Mouse (Mus musculus) neural tube, embryonic 11.5 days (tissue): ENCODE data around the gene Vash1. TPM values are rescaled to one million over a fixed set of nuclear protein-coding genes. Genes with fewer than 3 reads are reported as not detected.

ENCODE experiments used
- ATAC-seq: fragments of 200-750 bp; cut with Nextera tagmentation; 2 replicates; pipeline ENCODE4 v1.8.0; 2017; ENCODE audit warnings: moderate number of reproducible peaks, mild to moderate bottlenecking, moderate TSS enrichment, moderate library complexity; ENCODE audit not compliant: insufficient read depth, low FRiP score, low TSS enrichment
- DNase-seq: peaks from one replicate; pipeline ENCODE4 v3.0.0-alpha.2; 2015; ENCODE audit warnings: low spot score
- H3K27ac ChIP-seq: fragments of 300-500 bp; sonication (generic); 2 replicates; pipeline ENCODE4 v1.5.1; 2014; ENCODE audit warnings: low read depth, mild to moderate bottlenecking, low read length
- H3K27me3 ChIP-seq: fragments of 300-500 bp; sonication (generic); 2 replicates; pipeline ENCODE4 v1.6.1; 2014; ENCODE audit warnings: mild to moderate bottlenecking, low read length, mixed read lengths; ENCODE audit not compliant: control insufficient read depth, insufficient read depth
- H3K36me3 ChIP-seq: fragments of 300-500 bp; sonication (generic); 2 replicates; pipeline ENCODE4 v1.6.1; 2014; ENCODE audit warnings: mild to moderate bottlenecking, low read length, moderate library complexity, mixed read lengths; ENCODE audit not compliant: control insufficient read depth, insufficient read depth
- H3K4me1 ChIP-seq: fragments of 300-500 bp; sonication (generic); 2 replicates; pipeline ENCODE4 v1.6.1; 2014; ENCODE audit warnings: low read length, mixed read lengths; ENCODE audit not compliant: control insufficient read depth, insufficient read depth
- H3K4me2 ChIP-seq: fragments of 300-500 bp; sonication (generic); 2 replicates; pipeline ENCODE4 v1.6.1; 2014; ENCODE audit warnings: low read depth, mild to moderate bottlenecking, moderate library complexity
- H3K4me3 ChIP-seq: fragments of 300-500 bp; sonication (generic); 2 replicates; pipeline ENCODE4 v1.5.1; 2014; ENCODE audit warnings: low read depth, low read length
- H3K9ac ChIP-seq: fragments of 300-500 bp; sonication (generic); 2 replicates; pipeline ENCODE4 v1.6.1; 2014; ENCODE audit warnings: mild to moderate bottlenecking, low read length
- H3K9me3 ChIP-seq: fragments of 300-500 bp; sonication (generic); 2 replicates; pipeline ENCODE4 v1.6.1; 2016; ENCODE audit warnings: low read length; ENCODE audit not compliant: control insufficient read depth
- WGBS: fragments of 180-500 bp; shearing (Covaris S2); extraction: QIAGEN DNeasy Blood & Tissue Kit; methylation state at CpG from one replicate; pipeline ENCODE4 v1.1.7; 2014; 5-methylcytosine and 5-hydroxymethylcytosine counted together
- polyA plus RNA-seq: library from polyadenylated mRNA; unstranded; fragments of >200 nt; fragmentation: Nextera tagmentation; extraction: Ambion mirVana; gene quantifications from 2 replicates; pipeline ENCODE4 v1.2.1, GENCODE M21; 2014

The Vash1 gene
- polyA plus RNA-seq, 1 experiment from 2014 or later: 27.8 TPM

DNA sequence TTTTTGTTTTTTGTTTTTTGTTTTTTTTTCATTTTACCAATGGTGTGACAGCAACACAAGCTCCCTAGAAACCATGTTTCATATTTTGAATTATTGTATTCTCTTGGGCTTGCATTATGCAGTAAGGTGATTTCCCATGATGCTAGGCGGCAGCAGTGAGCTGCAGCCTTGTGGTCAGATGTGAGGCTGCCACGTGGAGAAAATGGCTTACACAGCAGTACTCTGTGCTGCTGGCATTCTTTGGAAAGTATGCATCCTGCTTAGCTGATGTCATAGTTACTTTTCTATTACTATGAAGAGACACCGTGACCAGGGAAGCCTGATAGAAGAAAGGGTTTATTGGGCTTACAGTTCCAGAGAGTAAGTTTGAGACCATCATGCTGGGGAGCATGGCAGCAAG lies 30.0 kb upstream of the Vash1 start:
- DNase-seq: no peak
- Histone ChIP-seq H3K4me2 (no peak overlapping the region), H3K36me3 (no peaks in the 10 kb centered on the region), H3K9me3 (no peaks in the 10 kb centered on the region), H3K4me1 (peaks cover 12% of the 10 kb centered on the region), H3K4me3 (no peak overlapping the region), H3K27me3 (no peaks in the 10 kb centered on the region), H3K9ac (no peak overlapping the region), H3K27ac (no peak overlapping the region)
- no peak for ATAC-seq
- 74% methylated on average over 3 of the region's 3 CpGs for WGBS

DNA sequence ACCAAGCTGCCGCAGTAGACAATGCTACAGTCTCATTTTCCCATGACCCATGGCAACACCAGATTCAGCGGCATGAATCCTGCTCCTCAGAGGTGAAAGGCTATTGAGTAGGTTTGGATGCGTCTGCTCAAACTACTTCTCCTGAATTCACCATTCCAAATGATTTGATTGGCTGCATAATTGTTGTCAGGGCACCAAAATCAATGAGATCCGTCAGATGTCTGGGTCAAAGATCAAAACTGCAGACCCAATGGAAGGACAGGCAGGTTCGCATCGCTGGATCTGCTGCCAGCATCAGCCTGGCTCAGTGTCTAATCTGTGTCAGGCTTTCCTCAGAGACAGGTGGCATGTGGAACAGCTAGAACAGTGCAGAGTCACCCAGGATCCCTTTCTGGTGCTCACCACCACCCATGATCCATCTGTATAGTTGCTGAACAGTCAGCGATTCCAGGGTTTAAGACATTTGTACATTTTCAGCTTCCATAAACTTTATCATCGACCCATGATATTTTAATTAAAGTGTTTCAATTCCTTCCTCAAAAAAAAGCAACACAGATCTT lies 27.1 kb upstream of the Vash1 start:
- no peak overlapping the region for H3K4me3 ChIP-seq
- H3K4me1 ChIP-seq: 0 out of 2 replicates have a peak, but pooled peaks cover 11% of the 10 kb centered on the region
- 87% methylated on average over 8 of the region's 8 CpGs for WGBS
- H3K4me2 ChIP-seq: no peak overlapping the region
- no peak overlapping the region for H3K27ac ChIP-seq
- DNase-seq (no peak), ATAC-seq (no peak)
- H3K27me3 ChIP-seq: no peaks in the 10 kb centered on the region
- no peak overlapping the region for H3K9ac ChIP-seq
- no peaks in the 10 kb centered on the region for H3K36me3 ChIP-seq
- no peaks in the 10 kb centered on the region for H3K9me3 ChIP-seq

DNA sequence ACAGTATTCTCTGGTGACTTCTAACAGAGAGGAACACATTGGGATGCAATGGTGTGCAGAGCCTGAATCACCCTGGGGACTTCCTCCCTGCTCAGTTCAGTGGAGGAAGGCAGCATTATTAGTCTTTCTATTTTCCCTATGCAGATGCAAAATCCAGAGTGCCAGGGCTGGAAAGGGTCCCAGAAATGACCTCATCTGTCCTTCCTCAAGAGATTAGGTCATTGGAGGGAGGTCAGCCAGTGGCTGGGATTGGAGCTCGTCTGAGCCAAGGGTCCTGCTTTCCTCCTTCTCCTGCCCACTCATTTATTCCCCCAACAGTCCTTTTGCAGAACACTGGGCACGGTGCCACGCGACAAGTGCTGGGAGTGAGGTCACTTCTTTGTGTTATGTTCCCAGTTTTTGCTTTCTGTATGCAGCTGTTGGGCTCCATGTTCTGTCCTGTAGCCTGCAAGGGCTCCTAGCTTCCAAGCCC lies 25.9 kb upstream of the Vash1 start:
- no peaks in the 10 kb centered on the region for H3K9me3 ChIP-seq
- H3K27ac ChIP-seq: no peak overlapping the region
- no peak for ATAC-seq
- WGBS: 68% methylated on average over 4 of the region's 4 CpGs
- 0 out of 2 replicates have a peak, but pooled peaks cover 6% of the 10 kb centered on the region for H3K4me1 ChIP-seq
- no peaks in the 10 kb centered on the region for H3K36me3 ChIP-seq
- no peak overlapping the region for H3K4me2 ChIP-seq
- no peak overlapping the region for H3K9ac ChIP-seq
- no peak overlapping the region for H3K4me3 ChIP-seq
- no peaks in the 10 kb centered on the region for H3K27me3 ChIP-seq
- no peak for DNase-seq

- ATAC-seq (peak; percentile 77), DNase-seq (peak; percentile 81)
- 16% methylated on average over 6 of the region's 6 CpGs for WGBS
Observed at GRCm38 (mm10) chr12:86659447-86659968, 19.0 kb upstream of the Vash1 start.

DNA sequence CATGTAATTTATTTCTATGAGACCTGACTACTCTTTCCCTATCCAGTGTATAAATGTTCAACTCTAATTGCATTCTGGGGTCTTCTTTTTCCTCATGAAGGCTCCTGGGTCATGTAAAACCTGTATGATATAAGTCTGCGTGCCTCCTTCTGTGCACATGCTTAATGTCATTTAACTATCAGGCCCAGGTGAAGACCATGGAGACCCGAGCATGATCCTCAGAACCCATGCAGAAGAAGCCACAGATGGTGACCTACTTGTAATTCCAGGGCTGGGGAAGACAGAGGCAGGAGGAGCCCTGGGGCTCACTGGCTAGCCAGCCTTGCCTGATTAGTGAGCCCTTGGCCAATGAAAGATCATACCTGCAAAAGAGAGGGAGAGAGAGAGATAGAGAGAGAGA lies 18.0 kb upstream of the Vash1 start:
- Histone ChIP-seq H3K9ac (no peak overlapping the region), H3K4me2 (no peak overlapping the region), H3K9me3 (no peaks in the 10 kb centered on the region), H3K4me1 (peaks cover 2% of the 10 kb centered on the region; the same call in 1 of the 2 replicates), H3K36me3 (no peaks in the 10 kb centered on the region), H3K27ac (no peak overlapping the region), H3K27me3 (no peaks in the 10 kb centered on the region), H3K4me3 (no peak overlapping the region)
- no peak for DNase-seq
- 79% methylated on average over 2 of the region's 2 CpGs for WGBS
- ATAC-seq: no peak

More at GRCm38 (mm10) chr12:86659447-86659968, 19.0 kb upstream of the Vash1 start:
- no peaks in the 10 kb centered on the region for H3K27me3 ChIP-seq
- H3K27ac ChIP-seq: peak overlapping the region; percentile 65
- no peaks in the 10 kb centered on the region for H3K9me3 ChIP-seq
- H3K9ac ChIP-seq: no peak overlapping the region
- H3K4me1 ChIP-seq: peaks cover 8% of the 10 kb centered on the region; the same call in 1 of the 2 replicates
- no peaks in the 10 kb centered on the region for H3K36me3 ChIP-seq
- no peak overlapping the region for H3K4me2 ChIP-seq
- no peak overlapping the region for H3K4me3 ChIP-seq

DNA sequence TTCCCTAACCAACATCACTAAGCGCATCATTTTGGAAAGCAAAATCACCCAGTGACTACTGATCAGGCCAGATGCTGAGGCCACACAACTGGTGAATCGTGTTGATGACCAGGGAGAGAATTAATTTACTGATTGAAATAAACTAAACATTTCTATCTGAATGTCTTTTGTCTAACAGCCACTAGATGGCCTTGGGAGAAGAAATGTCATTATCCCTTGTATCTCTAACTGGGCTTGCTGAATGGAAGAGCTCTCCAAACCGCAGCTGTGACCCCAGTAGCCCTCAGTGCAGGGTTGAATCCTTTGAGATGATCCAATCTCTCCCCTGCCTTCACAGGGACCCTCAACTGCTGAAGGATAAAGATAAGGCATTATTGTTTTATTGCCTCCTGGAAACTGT lies 12.8 kb upstream of the Vash1 start:
- H3K9ac ChIP-seq: no peak overlapping the region
- WGBS: 79% methylated on average over 3 of the region's 3 CpGs
- ATAC-seq: no peak
- no peaks in the 10 kb centered on the region for H3K36me3 ChIP-seq
- no peak overlapping the region for H3K27ac ChIP-seq
- H3K4me1 ChIP-seq: no peaks in the 10 kb centered on the region
- H3K4me3 ChIP-seq: no peak overlapping the region
- no peak for DNase-seq
- H3K27me3 ChIP-seq: no peaks in the 10 kb centered on the region
- no peaks in the 10 kb centered on the region for H3K9me3 ChIP-seq
- H3K4me2 ChIP-seq: no peak overlapping the region

GRCm38 (mm10) chr12:86668404-86668803 lies 10.1 kb upstream of the Vash1 start:
- H3K4me3 ChIP-seq: no peak overlapping the region
- no peaks in the 10 kb centered on the region for H3K9me3 ChIP-seq
- H3K36me3 ChIP-seq: no peaks in the 10 kb centered on the region
- no peak overlapping the region for H3K4me2 ChIP-seq
- no peak overlapping the region for H3K9ac ChIP-seq
- 100% methylated on average over 2 of the region's 2 CpGs for WGBS
- DNase-seq (no peak), ATAC-seq (no peak)
- no peak overlapping the region for H3K27ac ChIP-seq
- H3K4me1 ChIP-seq: no peaks in the 10 kb centered on the region
- H3K27me3 ChIP-seq: no peaks in the 10 kb centered on the region

- H3K36me3 ChIP-seq: no peaks in the 10 kb centered on the region
- no peaks in the 10 kb centered on the region for H3K9me3 ChIP-seq
- no peak overlapping the region for H3K4me2 ChIP-seq
- DNase-seq (no peak), ATAC-seq (no peak)
- H3K4me3 ChIP-seq: no peak overlapping the region
- H3K9ac ChIP-seq: no peak overlapping the region
- no peaks in the 10 kb centered on the region for H3K27me3 ChIP-seq
- WGBS: 83% methylated on average over 4 of the region's 4 CpGs
- H3K4me1 ChIP-seq: no peaks in the 10 kb centered on the region
- no peak overlapping the region for H3K27ac ChIP-seq
Observed at GRCm38 (mm10) chr12:86672105-86672504, 6.4 kb upstream of the Vash1 start.

DNA sequence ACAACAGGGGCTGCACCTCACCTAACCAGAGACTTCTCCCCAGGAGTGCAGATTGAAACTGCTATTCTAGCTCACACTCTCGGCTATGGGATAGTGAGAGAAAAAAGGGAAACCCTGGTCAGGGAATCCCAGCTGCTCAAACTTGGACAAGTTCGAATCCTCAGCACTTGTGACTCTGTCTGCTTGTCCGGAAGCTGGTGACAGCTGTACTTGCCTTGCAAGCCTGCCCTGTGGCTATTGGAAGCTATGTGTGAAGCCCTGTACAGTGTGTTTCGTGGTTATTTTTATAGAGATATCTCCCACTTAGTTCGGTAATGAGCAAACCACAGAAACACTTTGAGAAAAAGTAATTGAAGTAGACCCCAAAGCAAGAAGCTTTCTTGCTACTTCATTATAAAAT lies 6.0 kb upstream of the Vash1 start:
- Histone ChIP-seq H3K36me3 (no peaks in the 10 kb centered on the region), H3K27me3 (no peaks in the 10 kb centered on the region), H3K27ac (no peak overlapping the region), H3K9ac (no peak overlapping the region), H3K4me3 (no peak overlapping the region), H3K4me1 (no peaks in the 10 kb centered on the region), H3K9me3 (no peaks in the 10 kb centered on the region), H3K4me2 (no peak overlapping the region)
- ATAC-seq: no peak
- DNase-seq: no peak
- 81% methylated on average over 5 of the region's 5 CpGs for WGBS
